Mouse (Mus musculus): ENCODE measurements around the gene Olfr566.

The Olfr566 gene

GRCm38 (mm10) chr7:102858665-102859064, at the start of gene Olfr566:
Gene Olfr566 (minus strand): TSS chr7:102858765.
- no peak for DNase-seq (ENCODE audit: low spot score in 2 of 2)

- DNase-seq (ENCODE audit: low spot score in 2 of 2), result no peak
Measured at GRCm38 (mm10) chr7:102890782-102891181, 32.2 kb upstream of the Olfr566 start, which contains the start of gene Olfr569. Gene Olfr569 (minus strand): TSS chr7:102890882.

GRCm38 (mm10) chr7:102876822-102877221, 18.3 kb upstream of the Olfr566 start, which contains the start of gene Olfr568:
Gene Olfr568 (plus strand): TSS chr7:102877122.
- no peak for DNase-seq (ENCODE audit: low spot score in 2 of 2)

GRCm38 (mm10) chr7:102855807-102856206, 2.8 kb downstream of the Olfr566 start:
- DNase-seq (ENCODE audit: low spot score in 2 of 2), result no peak
